Mouse (Mus musculus): Measurements from ENCODE around the gene Nup85.

DNA sequence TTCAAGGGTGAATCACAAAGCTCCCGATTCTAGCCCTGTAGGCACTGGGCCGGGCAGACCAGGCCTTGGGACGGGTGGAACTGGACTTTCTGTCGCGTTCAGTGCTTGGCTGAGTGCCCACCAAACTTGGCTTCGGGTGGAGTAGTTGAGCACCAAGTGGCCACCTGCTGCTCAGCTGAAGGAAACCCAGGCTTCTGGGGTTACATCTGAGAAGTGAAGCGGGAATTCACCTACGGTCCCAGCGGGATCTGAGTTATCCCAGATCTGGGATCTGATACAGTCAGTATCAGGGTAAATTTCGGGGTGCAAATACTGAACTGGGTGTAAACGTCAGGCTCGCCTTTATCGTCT is 47.8 kb downstream of the Nup85 start:
- no peak for TF ChIP-seq POLR2A (IDR thresholded peaks at IDR 0.05; ENCODE audit: borderline replicate concordance, extremely low read depth, low read depth, low read length)
- peak; percentile 15; the same call in 1 of the 2 replicates for TF ChIP-seq CTCF (IDR thresholded peaks at IDR 0.05; ENCODE audit: insufficient read depth, low read length)
